Mouse (Mus musculus): ENCODE data around the gene Lmln.
"Not testable (repeated sequence)": the region's sequence is repeated elsewhere in the genome, so short reads cannot be mapped to it uniquely, and the experiment has no call there.

Lmln gene

GRCm38 (mm10) chr16:33058033-33058432, 4.3 kb upstream of the Lmln start:
- DNase-seq (ENCODE audit: low read depth): no peak

- DNase-seq (ENCODE audit: low read depth): not testable (repeated sequence)
Measured at GRCm38 (mm10) chr16:33058656-33059055, 3.7 kb upstream of the Lmln start.

DNA sequence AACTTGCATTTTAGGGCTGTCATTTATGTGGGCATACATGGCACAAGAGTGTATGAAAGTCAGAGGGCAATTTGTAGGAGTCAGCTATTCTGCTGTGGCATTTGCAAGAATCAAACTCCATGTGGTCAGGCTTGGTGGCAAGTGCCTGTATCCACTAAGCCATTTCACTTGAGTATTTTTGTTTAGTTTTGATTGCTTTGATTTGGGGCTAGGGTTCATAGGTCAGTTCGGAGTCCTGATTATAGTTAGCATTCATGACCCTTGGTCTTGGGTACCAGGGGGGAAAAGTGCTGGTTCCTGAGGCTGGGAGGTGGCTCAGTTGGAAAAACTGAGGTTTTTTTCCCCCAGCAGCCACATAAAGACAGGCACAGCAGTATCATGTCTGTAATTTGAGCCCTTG, 2.9 kb upstream of the Lmln start:
- no peak for DNase-seq (ENCODE audit: low read depth)

DNA sequence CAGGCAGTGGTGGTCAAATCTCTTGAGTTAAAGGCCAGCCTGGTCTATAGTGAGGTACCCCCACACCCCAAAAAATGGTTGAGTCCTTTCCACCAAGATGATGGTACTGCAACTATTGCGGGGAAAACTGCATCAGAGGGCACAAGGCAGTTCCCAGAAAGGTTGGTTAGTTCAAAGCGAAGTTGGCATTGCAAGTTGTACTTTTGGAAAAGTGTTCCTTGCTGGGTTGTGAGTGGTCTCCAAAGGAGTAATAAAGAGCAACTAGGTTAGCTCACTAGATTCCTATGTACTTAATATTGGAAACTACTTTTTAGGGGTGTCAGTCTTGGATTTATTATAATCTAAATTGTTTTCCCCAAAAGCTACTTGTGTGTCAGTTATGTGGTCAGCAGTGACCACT, 1.4 kb upstream of the Lmln start:
- DNase-seq (ENCODE audit: low read depth): no peak

- DNase-seq (ENCODE audit: low read depth): no peak
Measured at GRCm38 (mm10) chr16:33061400-33061799, 921 bp upstream of the Lmln start.

DNA sequence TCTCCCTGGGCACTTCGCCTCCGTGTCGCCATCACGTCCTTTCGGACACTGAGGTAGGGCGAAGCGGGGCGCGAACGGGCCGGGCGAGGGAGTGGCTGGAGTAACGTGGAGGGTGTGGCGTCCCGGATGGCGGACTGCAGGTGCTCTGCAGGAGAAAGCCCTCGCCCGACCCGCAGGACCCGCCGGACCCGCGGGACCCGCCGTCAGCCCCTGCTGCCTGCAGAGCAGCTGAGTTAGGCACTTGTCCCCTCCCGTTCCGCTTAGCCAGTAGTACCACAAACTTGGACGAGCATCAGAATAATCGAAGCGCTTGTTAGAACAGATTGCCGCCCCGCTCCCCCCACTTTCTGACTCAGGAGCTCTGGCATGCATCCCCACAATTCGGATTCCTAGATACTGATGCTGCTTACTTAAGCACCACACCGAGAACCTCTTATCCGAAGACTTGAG, 386 bp downstream of the Lmln start:
- DNase-seq (ENCODE audit: low read depth): peak; percentile 79

DNA sequence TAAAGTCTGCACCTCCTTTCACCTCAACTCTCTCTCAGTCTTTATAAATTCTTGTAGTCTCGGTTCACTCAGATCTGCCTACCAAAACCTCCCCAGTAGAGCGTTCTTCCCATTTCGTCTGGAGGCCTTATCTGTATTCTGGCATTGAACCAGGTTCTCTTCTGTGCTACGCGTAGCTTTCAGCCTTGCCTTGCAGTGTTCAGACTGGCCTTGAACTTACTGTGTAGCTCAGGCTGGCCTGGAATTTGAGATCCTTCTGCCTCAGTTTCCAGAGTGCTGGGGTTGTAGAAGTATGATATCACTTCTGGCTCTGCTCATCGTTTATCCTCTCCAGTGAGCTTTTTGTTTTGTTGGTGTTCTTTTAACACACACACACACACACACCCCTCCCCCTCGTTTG, 946 bp downstream of the Lmln start:
- peak; percentile 19 for DNase-seq (ENCODE audit: low read depth)

DNA sequence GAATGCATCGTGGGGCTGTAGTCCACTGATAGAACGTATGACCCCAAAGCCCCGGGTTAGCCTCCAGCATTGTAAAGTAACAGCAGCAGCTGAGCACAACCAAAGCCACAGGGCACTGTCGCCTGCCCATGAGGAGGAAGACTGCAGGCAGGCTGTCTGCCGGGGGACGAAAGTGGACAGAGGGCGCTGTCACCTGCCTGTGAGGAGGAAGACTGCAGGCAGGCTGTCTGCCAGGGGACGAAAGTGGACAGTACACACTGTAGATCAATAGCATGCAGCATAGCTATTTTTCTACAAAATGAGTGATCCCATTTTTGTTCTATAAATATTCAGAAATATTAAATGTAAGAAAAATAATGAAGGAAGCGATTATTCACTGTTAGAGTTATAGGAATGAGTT, 2.3 kb downstream of the Lmln start:
- DNase-seq (ENCODE audit: low read depth): no peak

DNA sequence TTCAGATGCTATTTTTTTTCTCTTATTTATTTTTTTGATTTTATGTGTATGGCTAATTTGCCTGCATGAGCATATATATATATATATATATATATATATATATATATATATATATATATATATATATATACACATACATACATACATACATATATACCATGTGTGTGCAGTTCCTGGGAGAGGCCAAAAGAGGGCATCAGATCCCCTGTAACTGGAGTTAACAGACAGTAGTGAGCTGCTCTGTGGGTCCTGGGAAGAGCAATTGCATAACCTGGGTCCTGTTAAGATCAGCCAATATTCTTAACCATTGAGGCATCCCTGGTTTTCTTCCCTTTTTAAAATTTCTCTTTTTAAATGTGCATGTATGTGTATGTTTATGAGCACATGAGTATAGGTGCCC, 8.6 kb downstream of the Lmln start:
- no peak for DNase-seq (ENCODE audit: low read depth)

DNA sequence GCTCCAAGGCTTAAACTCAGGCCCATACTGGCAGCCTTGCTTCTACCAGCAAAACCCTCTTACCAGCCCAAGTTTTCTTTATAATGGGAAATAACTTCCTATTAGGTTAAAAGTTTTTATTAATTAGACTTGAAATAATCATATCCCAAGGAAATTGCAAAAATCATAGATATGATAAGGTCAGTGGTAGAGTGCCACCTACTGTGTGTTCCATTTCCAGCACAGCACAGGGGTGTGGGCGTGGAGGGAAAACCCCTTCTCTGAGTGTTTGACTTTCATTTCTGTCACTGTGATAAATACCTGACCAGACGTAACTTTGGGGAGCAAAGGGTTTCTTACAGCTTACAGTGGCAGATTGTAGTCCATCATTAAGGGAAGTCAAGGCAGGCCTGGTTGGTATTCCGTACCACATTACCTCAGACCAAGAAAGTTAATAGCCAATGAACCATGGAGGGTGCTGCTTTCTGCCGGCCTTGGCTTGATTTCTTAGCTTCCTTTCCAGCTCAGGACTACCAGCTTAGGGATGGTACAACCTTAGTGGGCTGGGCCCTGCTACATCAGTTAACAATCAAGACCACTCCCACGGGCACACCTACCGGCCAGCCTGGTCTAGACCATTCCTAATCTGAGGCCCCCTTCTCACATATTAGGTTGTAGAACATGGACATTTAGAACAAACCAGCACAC, 10.7 kb downstream of the Lmln start:
- no peak for DNase-seq (ENCODE audit: low read depth)

DNA sequence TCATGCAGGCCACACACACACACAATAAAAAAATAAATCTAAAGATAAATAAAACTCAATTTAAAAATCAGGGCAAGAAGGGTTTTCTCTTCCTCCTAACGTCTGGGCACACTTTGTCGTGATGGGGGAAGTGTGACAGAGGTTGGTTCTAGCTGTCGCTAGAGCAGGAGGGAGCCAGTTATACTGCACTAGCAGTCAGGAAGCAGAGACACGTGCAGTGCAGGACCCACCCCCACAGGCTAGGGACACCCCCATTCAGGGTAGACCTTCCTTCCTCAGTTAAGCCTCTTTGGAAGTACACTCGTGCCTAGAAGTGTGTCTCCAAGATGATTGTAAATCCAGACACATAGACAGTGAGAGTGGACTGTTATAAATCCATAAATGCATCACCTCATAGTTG, 12.6 kb downstream of the Lmln start:
- no peak for DNase-seq (ENCODE audit: low read depth)

DNA sequence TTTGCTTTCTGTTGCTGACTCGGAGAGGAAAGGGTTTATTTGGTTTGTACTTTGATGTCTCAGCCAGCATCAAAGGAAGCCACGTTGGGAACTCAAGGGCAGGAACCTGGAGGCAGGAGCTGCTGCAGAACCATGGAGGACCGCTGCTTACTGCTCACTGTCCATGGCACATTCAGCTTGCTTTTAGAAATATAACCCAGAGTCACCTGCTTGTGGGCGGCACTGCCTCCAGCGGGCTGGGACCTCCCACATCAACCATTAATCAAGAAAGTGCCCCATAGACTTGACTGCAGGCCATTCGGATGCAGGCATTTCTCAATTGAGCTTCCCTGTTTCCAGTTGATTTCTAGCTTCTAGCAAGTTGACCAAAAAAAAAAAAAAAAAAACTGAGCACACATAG, 13.8 kb downstream of the Lmln start:
- no peak for DNase-seq (ENCODE audit: low read depth)

DNA sequence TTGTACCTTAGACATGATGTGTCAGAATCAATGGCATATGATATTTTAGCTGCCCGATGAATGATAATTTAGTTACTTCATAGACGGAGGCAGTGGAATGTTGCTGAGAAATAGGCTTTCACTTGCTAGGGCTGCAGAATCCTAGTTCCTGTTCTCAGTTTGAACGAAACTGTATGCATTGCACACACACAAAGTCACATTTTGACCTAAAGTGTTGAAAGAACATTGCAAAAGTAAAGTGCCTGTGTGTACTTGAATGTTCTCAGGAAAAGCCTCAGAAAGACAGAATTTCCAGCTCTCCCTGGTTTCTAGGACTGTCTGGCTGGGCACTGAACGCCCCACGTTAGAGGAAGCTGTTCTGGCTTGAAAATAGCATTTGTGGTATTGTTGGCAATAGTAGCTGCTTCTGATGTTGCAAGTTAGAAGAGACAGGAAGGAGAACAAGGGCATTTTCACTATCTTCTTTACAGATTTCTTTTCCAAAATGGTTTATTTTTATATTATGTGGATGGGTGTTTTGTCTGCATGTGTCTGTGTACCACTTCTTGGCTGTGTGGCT, 14.8 kb downstream of the Lmln start:
- no peak for DNase-seq (ENCODE audit: low read depth)

GRCm38 (mm10) chr16:33080063-33080462, 17.7 kb downstream of the Lmln start:
- DNase-seq (ENCODE audit: low read depth): no peak

GRCm38 (mm10) chr16:33082951-33083350, 20.6 kb downstream of the Lmln start:
- DNase-seq (ENCODE audit: low read depth): no peak

DNA sequence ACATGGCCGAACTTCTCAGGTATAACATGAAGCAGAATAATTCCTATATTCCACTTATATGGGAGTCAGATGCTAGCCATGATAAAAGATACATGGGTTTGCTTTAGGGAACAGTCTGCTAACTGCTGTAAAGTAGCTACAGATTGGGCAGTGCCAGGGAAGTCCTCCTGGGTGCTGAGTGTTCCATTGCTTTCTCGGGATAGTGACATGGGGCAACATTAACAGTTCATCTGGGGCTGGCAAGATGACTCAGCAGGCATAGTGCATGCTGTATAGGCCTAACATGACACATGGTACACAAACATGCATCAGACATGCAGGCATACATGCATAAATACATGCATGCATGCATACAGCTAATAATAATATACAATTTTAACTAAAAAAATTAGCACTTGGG, 21.7 kb downstream of the Lmln start:
- DNase-seq (ENCODE audit: low read depth): no peak

DNA sequence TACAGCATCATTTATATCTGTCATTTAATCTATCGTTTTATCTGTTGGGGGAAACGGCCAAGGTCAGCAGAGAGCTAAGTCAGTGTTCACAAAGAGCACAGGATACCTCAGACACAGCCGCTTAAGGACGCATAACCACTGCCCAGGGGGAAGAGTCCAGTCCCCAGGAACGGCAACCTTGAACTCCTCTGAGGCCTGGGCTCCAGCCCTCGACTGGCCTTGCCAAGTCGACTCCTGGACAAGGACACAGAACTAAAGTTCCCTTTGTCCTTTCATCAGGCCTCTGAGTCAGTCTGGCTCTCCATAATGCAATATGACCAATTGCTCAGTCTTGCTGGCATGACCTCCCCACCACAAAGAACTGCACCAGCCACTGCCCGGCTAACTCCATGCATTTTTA, 23.3 kb downstream of the Lmln start:
- DNase-seq (ENCODE audit: low read depth): peak; percentile 14

DNA sequence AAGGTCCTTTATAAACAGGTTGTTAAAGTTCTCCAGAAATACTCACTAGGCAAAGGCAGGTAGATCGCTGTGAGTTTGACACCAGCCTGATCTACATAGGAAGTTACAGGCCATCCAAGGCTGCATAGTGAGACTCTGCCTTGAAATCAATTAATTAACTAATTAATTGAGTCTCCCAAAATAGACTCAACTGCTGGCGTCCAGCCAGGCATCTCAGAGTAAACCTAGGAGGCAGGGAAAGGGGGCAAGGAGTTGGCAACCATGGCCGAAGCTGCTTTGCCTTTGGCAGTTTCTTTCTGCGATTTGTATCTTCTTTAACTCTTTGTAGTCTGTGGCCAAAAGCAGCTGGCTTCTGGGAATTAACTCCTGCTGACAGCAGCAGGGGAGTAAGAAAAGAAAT, 51.4 kb downstream of the Lmln start:
- no peak for DNase-seq (ENCODE audit: low read depth)

GRCm38 (mm10) chr16:33123373-33123772, 61.1 kb downstream of the Lmln start:
- no peak for DNase-seq (ENCODE audit: low read depth)

DNA sequence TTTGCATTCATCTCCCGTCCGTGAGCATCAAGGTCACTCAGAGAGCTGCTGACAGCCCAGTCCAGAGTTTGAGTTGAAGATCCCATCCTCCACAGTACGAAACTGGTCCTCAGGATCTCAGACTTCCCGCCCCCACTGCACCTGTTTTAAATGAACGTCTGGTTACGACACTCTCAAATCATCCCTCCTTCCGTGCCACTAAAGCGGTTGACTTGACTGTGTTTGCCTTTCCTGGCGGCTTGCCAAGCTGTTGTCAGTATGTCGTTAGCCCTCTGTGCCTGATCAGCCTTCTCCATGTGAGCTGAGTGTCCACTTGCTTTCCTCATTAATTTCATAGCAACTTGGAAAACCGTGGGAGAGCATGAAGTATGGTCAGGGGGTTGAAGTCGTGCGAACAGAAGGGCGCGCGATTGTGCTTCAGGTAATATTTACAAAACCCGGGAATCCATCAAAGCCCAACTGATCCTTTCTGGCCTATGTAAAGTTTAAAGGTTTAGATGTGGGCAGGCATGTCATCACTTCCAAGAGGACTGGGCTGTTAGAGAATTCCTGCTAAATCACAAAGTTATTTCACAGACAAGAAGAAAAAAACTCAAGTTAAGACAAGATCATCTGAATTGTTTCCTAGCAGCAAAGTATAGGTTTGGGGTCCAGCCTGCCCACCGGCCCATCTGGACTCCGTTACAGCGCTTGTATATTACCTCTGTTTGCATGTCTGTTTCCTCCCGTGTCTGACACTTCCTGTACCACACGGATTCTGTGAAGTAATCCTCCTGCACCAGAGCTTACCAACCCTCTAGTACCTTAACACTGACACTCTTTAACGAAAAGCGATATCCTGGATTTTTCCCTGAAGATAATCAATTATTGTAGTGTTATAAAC, 61.9 kb downstream of the Lmln start:
- peak; percentile 14 for DNase-seq (ENCODE audit: low read depth)

DNA sequence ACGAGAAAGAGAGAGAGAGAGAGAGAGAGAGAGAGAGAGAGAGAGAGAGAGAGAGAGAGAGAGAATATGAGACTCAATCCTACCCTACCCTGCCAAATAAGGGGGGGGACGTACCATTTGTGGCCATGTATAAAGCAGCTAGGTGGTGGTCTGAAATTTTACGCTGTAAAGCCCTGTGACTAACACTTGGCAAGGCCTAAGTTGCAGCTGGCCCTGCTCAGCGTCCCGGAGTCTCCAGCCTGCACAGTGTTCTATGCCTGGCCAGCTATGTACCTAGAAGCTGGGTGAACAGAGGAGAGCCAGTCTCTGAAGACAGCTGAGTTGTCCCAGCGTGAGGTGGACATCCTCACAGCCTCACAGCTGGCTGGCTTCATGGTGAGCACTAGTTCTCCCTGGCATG, 64.7 kb downstream of the Lmln start:
- DNase-seq (ENCODE audit: low read depth): no peak

DNA sequence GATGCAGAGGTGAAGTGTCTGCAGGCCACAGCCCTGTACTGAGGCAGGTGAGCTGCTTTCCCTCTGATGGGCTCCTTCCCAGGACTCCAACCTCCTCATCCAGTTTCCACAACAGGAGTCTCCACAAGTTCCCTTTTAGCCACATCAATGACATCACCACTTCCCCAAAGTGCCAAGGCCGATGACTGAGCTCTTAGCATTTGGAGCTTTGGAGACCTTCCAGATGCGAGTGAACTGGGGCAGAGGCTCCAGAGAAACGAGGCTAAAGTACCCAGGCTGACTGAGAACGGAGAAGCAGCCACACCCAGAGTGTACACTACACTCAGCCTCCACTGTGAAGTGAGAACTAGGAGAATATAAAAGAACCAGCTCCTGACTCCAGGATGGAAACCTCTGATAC, 68.4 kb downstream of the Lmln start:
- DNase-seq (ENCODE audit: low read depth): peak; percentile 87

DNA sequence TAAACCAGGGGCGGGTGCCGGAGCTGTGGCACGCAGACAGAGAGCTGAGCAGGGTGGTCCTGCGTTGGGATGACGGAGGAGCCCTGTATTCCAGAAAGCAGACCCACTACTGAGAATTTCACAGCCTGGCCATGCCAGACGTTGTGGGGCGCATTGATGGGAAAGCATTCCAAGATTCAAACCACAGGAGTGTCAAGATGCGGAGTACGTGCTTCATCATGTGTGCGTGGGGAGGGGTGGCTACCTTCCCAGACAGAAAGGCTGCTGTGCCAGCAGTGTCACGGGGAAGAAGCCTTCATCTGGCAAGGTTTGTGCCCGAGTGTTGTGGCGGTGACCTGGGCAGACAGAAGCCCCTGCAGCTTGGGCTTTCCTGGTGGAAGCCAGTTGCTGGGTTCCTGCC, 70.9 kb downstream of the Lmln start:
- DNase-seq (ENCODE audit: low read depth): no peak

Measured in NIH3T3 (cell line).